Mouse (Mus musculus): ENCODE data around the gene Proser2. TPM values are rescaled to one million over a fixed set of nuclear protein-coding genes. Genes with fewer than 3 reads are reported as not detected.
A peak's percentile ranks its signal among the peaks of the same experiment; 100 is the strongest.

The Proser2 gene
- polyA plus RNA-seq, 1 experiment from 2014 or later = 17.7 TPM

DNA sequence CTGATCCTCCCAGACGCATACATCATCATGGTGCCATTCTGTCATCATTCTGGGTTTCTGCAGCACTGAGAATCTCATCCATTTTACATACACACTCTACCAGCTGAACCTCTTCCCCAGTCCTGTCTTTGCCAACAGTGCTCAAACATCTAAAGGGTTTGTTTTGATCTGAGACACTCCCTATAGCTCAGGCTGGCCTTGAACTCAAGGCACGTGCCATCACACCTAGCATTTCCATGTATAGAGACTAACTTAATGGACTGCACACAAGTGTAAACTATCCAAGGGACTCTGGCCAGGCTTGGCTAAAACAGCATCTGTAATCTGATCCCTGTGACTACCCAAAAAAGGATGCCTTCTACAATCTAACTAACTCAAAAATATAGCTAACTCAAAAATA, 70.7 kb downstream of the Proser2 start:
- Histone ChIP-seq H3K27ac (ENCODE audit: low read length) (no peak overlapping the region), H3K9ac (replicated peaks; ENCODE audit: low read depth, low read length) (no peak overlapping the region), H3K9me3 (ENCODE audit: control insufficient read depth, low read depth, low read length) (no peaks in the 10 kb centered on the region), H3K36me3 (ENCODE audit: control insufficient read depth, insufficient read depth, low read length) (peaks cover 14% of the 10 kb centered on the region; the same call in 1 of the 2 replicates), H3K4me1 (ENCODE audit: control insufficient read depth, insufficient read depth, low read length) (no peaks in the 10 kb centered on the region), H3K27me3 (ENCODE audit: control insufficient read depth, insufficient read depth, low read length) (no peaks in the 10 kb centered on the region), H3K4me2 (replicated peaks; ENCODE audit: low read depth, low read length) (no peak overlapping the region), H3K4me3 (ENCODE audit: low read depth, low read length) (no peak overlapping the region)
- 65% methylated on average over 2 of the region's 2 CpGs for WGBS
- ATAC-seq (ENCODE audit: insufficient number of reproducible peaks, insufficient read depth, low FRiP score, low read depth) = no peak

DNA sequence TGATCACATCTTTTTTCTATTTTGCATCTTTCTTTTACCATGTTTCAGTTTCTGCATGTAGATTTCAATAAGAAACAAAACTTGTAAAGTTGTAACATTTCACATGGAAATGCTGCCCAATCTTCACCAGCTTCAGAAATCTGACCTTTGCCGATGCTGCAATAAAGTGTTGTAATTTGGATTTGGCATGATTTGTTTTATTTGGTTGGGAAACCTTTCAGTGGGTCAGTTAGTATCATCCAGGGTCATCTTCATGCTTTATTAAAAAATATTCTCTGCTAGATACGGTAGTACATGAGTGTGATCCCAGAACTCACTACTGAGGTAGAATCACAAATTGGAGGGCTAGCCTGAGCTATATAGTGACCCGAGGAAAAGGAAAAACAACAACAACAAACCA, 73.5 kb downstream of the Proser2 start:
- 86% methylated on average over 3 of the region's 3 CpGs for WGBS
- Histone ChIP-seq H3K4me2 (replicated peaks; ENCODE audit: low read depth, low read length) (no peak overlapping the region), H3K9ac (replicated peaks; ENCODE audit: low read depth, low read length) (no peak overlapping the region), H3K4me3 (ENCODE audit: low read depth, low read length) (no peak overlapping the region), H3K27me3 (ENCODE audit: control insufficient read depth, insufficient read depth, low read length) (no peaks in the 10 kb centered on the region), H3K36me3 (ENCODE audit: control insufficient read depth, insufficient read depth, low read length) (peaks cover 28% of the 10 kb centered on the region), H3K4me1 (ENCODE audit: control insufficient read depth, insufficient read depth, low read length) (no peaks in the 10 kb centered on the region), H3K9me3 (ENCODE audit: control insufficient read depth, low read depth, low read length) (no peaks in the 10 kb centered on the region), H3K27ac (ENCODE audit: low read length) (no peak overlapping the region)
- no peak for ATAC-seq (ENCODE audit: insufficient number of reproducible peaks, insufficient read depth, low FRiP score, low read depth)

DNA sequence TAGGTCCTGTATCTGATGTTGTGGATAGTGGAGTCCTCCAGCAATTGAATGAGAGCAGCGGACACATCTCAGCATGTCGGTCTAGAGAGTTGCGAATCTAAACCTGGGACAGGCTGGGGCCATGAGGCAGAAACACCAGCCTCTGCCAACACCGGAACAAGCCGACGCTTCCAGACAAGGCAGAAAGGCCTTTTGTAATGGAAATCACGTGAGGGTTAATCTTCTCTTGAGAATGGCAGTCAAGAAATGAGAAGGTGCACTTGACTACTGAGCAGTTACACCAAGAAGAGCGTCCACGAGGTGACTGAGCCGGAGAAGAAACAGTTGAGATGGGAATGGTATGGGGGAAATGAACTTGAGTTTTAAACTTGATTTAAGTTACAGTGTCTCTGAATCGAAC, 74.5 kb downstream of the Proser2 start:
- H3K9me3 ChIP-seq (ENCODE audit: control insufficient read depth, low read depth, low read length) = no peaks in the 10 kb centered on the region
- ATAC-seq (ENCODE audit: insufficient number of reproducible peaks, insufficient read depth, low FRiP score, low read depth) = no peak
- H3K27ac ChIP-seq (ENCODE audit: low read length) = no peak overlapping the region
- H3K4me3 ChIP-seq (ENCODE audit: low read depth, low read length) = no peak overlapping the region
- H3K9ac ChIP-seq (replicated peaks; ENCODE audit: low read depth, low read length) = no peak overlapping the region
- 93% methylated on average over 11 of the region's 11 CpGs for WGBS
- peaks cover 37% of the 10 kb centered on the region for H3K36me3 ChIP-seq (ENCODE audit: control insufficient read depth, insufficient read depth, low read length)
- no peaks in the 10 kb centered on the region for H3K27me3 ChIP-seq (ENCODE audit: control insufficient read depth, insufficient read depth, low read length)
- H3K4me1 ChIP-seq (ENCODE audit: control insufficient read depth, insufficient read depth, low read length) = no peaks in the 10 kb centered on the region
- no peak overlapping the region for H3K4me2 ChIP-seq (replicated peaks; ENCODE audit: low read depth, low read length)

- WGBS = 81% methylated on average over 3 of the region's 3 CpGs
- peaks cover 38% of the 10 kb centered on the region for H3K36me3 ChIP-seq (ENCODE audit: control insufficient read depth, insufficient read depth, low read length)
- H3K4me3 ChIP-seq (ENCODE audit: low read depth, low read length) = no peak overlapping the region
- H3K9me3 ChIP-seq (ENCODE audit: control insufficient read depth, low read depth, low read length) = no peaks in the 10 kb centered on the region
- peak overlapping the region; percentile 4; the same call in 1 of the 2 replicates for H3K27ac ChIP-seq (ENCODE audit: low read length)
- H3K9ac ChIP-seq (replicated peaks; ENCODE audit: low read depth, low read length) = no peak overlapping the region
- H3K4me1 ChIP-seq (ENCODE audit: control insufficient read depth, insufficient read depth, low read length) = no peaks in the 10 kb centered on the region
- no peak overlapping the region for H3K4me2 ChIP-seq (replicated peaks; ENCODE audit: low read depth, low read length)
- peak; percentile 74; the same call in 1 of the 2 replicates for ATAC-seq (ENCODE audit: insufficient number of reproducible peaks, insufficient read depth, low FRiP score, low read depth)
- H3K27me3 ChIP-seq (ENCODE audit: control insufficient read depth, insufficient read depth, low read length) = no peaks in the 10 kb centered on the region
These were observed 81.0 kb downstream of the Proser2 start for GRCm38 (mm10) chr2:6049018-6049417.

DNA sequence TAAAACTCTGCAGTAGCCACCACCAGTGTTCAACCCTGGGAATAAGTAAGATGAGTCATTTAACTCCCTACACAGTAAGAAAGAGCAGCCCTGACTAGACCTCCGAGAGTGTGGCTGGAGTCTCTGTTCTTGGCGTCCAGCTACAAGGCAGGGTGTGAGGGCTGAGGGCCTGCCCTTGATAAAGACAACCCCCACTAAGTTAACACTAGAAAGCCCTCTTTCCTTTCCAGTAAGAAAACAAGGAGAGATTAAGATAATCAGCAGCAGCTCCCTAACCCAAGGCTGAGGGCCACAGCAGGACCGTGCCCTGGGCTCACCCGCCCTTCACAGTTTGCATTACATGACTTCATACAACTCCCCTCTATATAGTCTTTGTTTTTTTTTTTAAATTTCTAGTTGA, 81.4 kb downstream of the Proser2 start:
- no peak overlapping the region for H3K9ac ChIP-seq (replicated peaks; ENCODE audit: low read depth, low read length)
- peak; percentile 83 for ATAC-seq (ENCODE audit: insufficient number of reproducible peaks, insufficient read depth, low FRiP score, low read depth)
- H3K4me2 ChIP-seq (replicated peaks; ENCODE audit: low read depth, low read length) = no peak overlapping the region
- H3K36me3 ChIP-seq (ENCODE audit: control insufficient read depth, insufficient read depth, low read length) = peaks cover 41% of the 10 kb centered on the region
- no peaks in the 10 kb centered on the region for H3K9me3 ChIP-seq (ENCODE audit: control insufficient read depth, low read depth, low read length)
- no peaks in the 10 kb centered on the region for H3K4me1 ChIP-seq (ENCODE audit: control insufficient read depth, insufficient read depth, low read length)
- 60% methylated on average over 4 of the region's 4 CpGs for WGBS
- H3K4me3 ChIP-seq (ENCODE audit: low read depth, low read length) = no peak overlapping the region
- peak overlapping the region; percentile 66; the same call in 1 of the 2 replicates for H3K27ac ChIP-seq (ENCODE audit: low read length)
- no peaks in the 10 kb centered on the region for H3K27me3 ChIP-seq (ENCODE audit: control insufficient read depth, insufficient read depth, low read length)

Other genes starting within 250 kb of the Proser2 start
- 90.0 and 99.8 TPM in 2 replicates for gene Sec61a2, start 234.8 kb downstream of the Proser2 start, polyA plus RNA-seq (2014; fragmentation: Nextera tagmentation; extraction: Ambion mirVana)
- gene Dhtkd1, start 187.4 kb downstream of the Proser2 start, polyA plus RNA-seq (2014; fragmentation: Nextera tagmentation; extraction: Ambion mirVana) = 3.6 TPM in 2 replicates
- gene Upf2, start 178.7 kb downstream of the Proser2 start, polyA plus RNA-seq (2014; fragmentation: Nextera tagmentation; extraction: Ambion mirVana) = 13.7 and 14.6 TPM in 2 replicates
- 8.1 and 10.2 TPM in 2 replicates for gene Echdc3, start 82.8 kb upstream of the Proser2 start, polyA plus RNA-seq (2014; fragmentation: Nextera tagmentation; extraction: Ambion mirVana)
- 12.9 and 14.4 TPM in 2 replicates for gene Usp6nl, start 192.5 kb upstream of the Proser2 start, polyA plus RNA-seq (2014; fragmentation: Nextera tagmentation; extraction: Ambion mirVana)

Data from stomach, embryonic 14.5 days (tissue).